Mouse (Mus musculus) limb, embryonic 13.5 days (tissue): ENCODE data around the gene Thbs3. TPM values are rescaled to one million over a fixed set of nuclear protein-coding genes. Genes with fewer than 3 reads are reported as not detected.

Source experiments
- ATAC-seq: fragments of 200-750 bp; cut with Nextera tagmentation; 2 replicates; pipeline ENCODE4 v1.8.0; 2017; ENCODE audit warnings: low read depth, moderate number of reproducible peaks, moderate TSS enrichment; ENCODE audit not compliant: low FRiP score
- H3K27ac ChIP-seq: fragments of 300-500 bp; sonication (generic); 2 replicates; pipeline ENCODE4 v1.5.1; 2015; ENCODE audit warnings: inconsistent platforms, mild to moderate bottlenecking, moderate library complexity
- H3K27me3 ChIP-seq: fragments of 300-500 bp; sonication (generic); 2 replicates; pipeline ENCODE4 v1.6.1; 2015; ENCODE audit warnings: mild to moderate bottlenecking, inconsistent platforms
- H3K36me3 ChIP-seq: fragments of 300-500 bp; sonication (generic); 2 replicates; pipeline ENCODE4 v1.6.1; 2015; ENCODE audit warnings: inconsistent platforms, mild to moderate bottlenecking, moderate library complexity
- H3K4me1 ChIP-seq: fragments of 300-500 bp; sonication (generic); 2 replicates; pipeline ENCODE4 v1.6.1; 2015; ENCODE audit warnings: inconsistent platforms
- H3K4me2 ChIP-seq: fragments of 300-500 bp; sonication (generic); replicated peaks from 2 replicates; pipeline ENCODE4 v1.6.1; 2015; ENCODE audit warnings: inconsistent platforms, mild to moderate bottlenecking, moderate library complexity
- H3K4me3 ChIP-seq: fragments of 300-500 bp; sonication (generic); 2 replicates; pipeline ENCODE4 v1.5.1; 2015; ENCODE audit warnings: moderate library complexity, mild to moderate bottlenecking, inconsistent platforms
- H3K9ac ChIP-seq: fragments of 300-500 bp; sonication (generic); 2 replicates; pipeline ENCODE4 v1.6.1; 2015; ENCODE audit warnings: mild to moderate bottlenecking, inconsistent platforms
- H3K9me3 ChIP-seq: fragments of 300-500 bp; sonication (generic); 2 replicates; pipeline ENCODE4 v1.6.1; 2016; ENCODE audit warnings: inconsistent platforms
- WGBS: fragments of 180-500 bp; shearing (Covaris S2); methylation state at CpG from one replicate; pipeline ENCODE4 v1.1.7; 2015; 5-methylcytosine and 5-hydroxymethylcytosine counted together
- microRNA counts: library from miRNA; unstranded; fragments of <30 nt; microRNA quantifications from one replicate; lab custom pipeline; 2016
- microRNA-seq: library from miRNA; unstranded; fragments of <30 nt; microRNA quantifications from one replicate; pipeline ENCODE4, GENCODE M21; 2016
- polyA plus RNA-seq: library from polyadenylated mRNA; unstranded; fragments of >200 nt; fragmentation: Nextera tagmentation; extraction: Ambion mirVana; gene quantifications from 2 replicates; pipeline ENCODE4 v1.2.1, GENCODE M21; 2015

Thbs3 gene
- polyA plus RNA-seq, 1 experiment from 2014 or later: 69.8 TPM

DNA sequence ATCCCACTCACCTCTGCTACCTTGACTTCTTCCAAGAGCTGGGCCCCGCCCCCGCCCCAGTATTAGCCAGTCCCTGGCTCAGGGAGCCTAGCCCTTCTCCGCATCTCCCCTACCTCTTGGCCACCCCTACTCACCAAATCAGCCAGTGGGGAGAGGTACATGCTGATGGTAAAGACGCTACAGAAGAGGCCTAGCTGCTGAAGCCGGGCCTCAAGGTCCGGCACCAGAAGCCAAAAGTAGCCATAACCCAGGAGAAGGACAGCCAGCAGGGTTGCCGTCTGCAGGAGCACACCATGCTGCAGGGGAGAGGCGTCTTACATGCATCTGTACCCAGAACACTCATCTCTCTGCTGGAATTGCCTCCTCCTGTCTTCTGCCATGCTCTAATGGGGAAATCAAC is 53.9 kb downstream of the Thbs3 start:
- ATAC-seq: no peak
- Histone ChIP-seq H3K4me1 (peaks cover 39% of the 10 kb centered on the region), H3K36me3 (peaks cover 25% of the 10 kb centered on the region), H3K27ac (peak overlapping the region; percentile 34; the same call in 1 of the 2 replicates), H3K4me3 (peak overlapping the region; percentile 60), H3K4me2 (peak overlapping the region; percentile 83), H3K9ac (peak overlapping the region; percentile 84), H3K27me3 (no peaks in the 10 kb centered on the region), H3K9me3 (no peaks in the 10 kb centered on the region)
- WGBS: 56% methylated on average over 8 of the region's 8 CpGs

DNA sequence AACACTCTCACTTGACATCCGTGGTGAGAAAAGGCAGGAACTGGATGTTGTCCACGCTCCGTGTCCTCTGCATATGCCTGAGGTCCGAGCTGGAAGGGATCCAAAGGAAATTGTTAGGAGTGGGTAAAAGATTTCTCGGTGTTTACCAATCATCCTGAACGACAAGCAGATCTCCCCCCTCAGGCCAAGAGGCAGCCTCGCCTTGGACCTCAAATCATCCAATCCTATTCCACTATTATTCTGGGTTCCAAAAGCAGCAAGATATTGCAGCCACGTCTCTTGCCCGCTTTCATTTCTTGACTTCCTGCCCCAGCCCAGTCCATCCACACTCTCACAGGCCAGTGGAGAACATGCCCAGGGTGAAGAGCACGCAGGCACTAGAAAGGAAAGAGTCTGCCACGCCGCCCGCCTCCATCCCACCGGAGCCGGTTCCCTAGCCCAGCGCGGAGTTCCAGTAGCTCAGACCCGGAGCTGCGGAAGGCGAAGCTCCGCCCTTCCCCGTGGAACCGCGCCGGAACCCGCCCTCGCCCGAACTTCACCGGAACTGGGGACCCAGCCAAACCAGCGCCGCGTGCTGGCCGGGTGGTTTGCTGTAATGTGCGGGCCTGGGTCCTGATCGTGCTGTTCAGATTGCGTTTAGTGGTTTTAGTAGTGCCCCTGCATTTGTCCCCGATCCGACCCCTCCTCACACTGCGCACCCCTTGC is 55.2 kb downstream of the Thbs3 start, which contains the start of gene Slc50a1:
Gene Slc50a1, minus strand, starts transcription at position 520 of the 705 bp plus-strand sequence.
- H3K27me3 ChIP-seq: no peaks in the 10 kb centered on the region
- peaks cover 39% of the 10 kb centered on the region for H3K4me1 ChIP-seq
- ATAC-seq: peak; percentile 49
- WGBS: 4% methylated on average over 39 of the region's 39 CpGs
- H3K4me2 ChIP-seq: peak within 1 kb of the TSS; percentile 83
- H3K9me3 ChIP-seq: no peaks in the 10 kb centered on the region
- H3K27ac ChIP-seq: peak within 1 kb of the TSS; percentile 88
- peaks cover 36% of the 10 kb centered on the region for H3K36me3 ChIP-seq
- H3K4me3 ChIP-seq: peak within 1 kb of the TSS; percentile 60
- H3K9ac ChIP-seq: peak within 1 kb of the TSS; percentile 84

- Histone ChIP-seq H3K27ac (peak overlapping the region; percentile 88; the same call in 1 of the 2 replicates), H3K9ac (peak overlapping the region; percentile 84), H3K9me3 (no peaks in the 10 kb centered on the region), H3K36me3 (peaks cover 43% of the 10 kb centered on the region), H3K4me1 (peaks cover 37% of the 10 kb centered on the region), H3K4me2 (peak overlapping the region; percentile 83), H3K4me3 (peak overlapping the region; percentile 60), H3K27me3 (no peaks in the 10 kb centered on the region)
- WGBS: 73% methylated on average over 6 of the region's 6 CpGs
- no peak for ATAC-seq
These were observed 55.9 kb downstream of the Thbs3 start for GRCm38 (mm10) chr3:89270891-89271290.

GRCm38 (mm10) chr3:89271760-89272159 is 56.8 kb downstream of the Thbs3 start:
- Histone ChIP-seq H3K36me3 (peaks cover 47% of the 10 kb centered on the region), H3K9ac (no peak overlapping the region), H3K27ac (no peak overlapping the region), H3K9me3 (no peaks in the 10 kb centered on the region), H3K27me3 (no peaks in the 10 kb centered on the region), H3K4me1 (peaks cover 40% of the 10 kb centered on the region), H3K4me3 (no peak overlapping the region), H3K4me2 (no peak overlapping the region)
- WGBS: 55% methylated on average over 6 of the region's 6 CpGs
- ATAC-seq: no peak

DNA sequence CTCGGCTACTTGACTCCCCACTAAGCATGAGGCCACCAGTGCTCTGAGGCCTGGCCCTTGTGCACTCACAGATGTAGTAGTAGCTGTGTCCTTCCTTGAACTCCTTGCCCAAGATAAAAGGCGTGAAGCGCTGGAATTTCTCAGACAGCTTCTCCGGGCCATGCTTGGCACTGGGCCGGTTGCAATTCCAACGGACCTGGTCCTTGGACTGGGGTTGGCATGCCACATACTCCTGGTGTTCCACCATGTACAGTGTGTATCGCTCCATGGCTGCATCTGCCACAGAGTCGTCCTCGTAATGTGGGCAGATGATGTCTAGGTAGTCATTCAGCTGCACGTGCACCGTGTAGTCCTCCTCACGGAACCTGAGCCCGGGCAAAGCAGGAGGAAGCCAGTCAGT is 61.1 kb downstream of the Thbs3 start:
- WGBS: 90% methylated on average over 13 of the region's 13 CpGs
- Histone ChIP-seq H3K27me3 (peaks cover 9% of the 10 kb centered on the region; the same call in 1 of the 2 replicates), H3K4me1 (peaks cover 45% of the 10 kb centered on the region), H3K36me3 (peaks cover 42% of the 10 kb centered on the region), H3K9me3 (no peaks in the 10 kb centered on the region), H3K27ac (no peak overlapping the region), H3K4me2 (peak overlapping the region; percentile 96), H3K9ac (no peak overlapping the region), H3K4me3 (no peak overlapping the region)
- ATAC-seq: no peak

MicroRNAs encoded within 50 kb of the gene (microRNA counts, 519-probe panel; counts per million panel counts)
- microRNA mmu-miR-92b (lab: Ali Mortazavi, UCI): not detected

Small RNA genes within 50 kb of the gene (microRNA-seq; reads per million reads assigned to microRNA genes)
- gene Mir92b: 255 reads per million, percentile 64 among the genes with 10 or more reads in this experiment

Other genes with a start within 250 kb of the Thbs3 start
- 30.9 and 32.7 TPM in 2 replicates for gene Rusc1, start 121.9 kb upstream of the Thbs3 start, polyA plus RNA-seq
- gene Gm43738, start 114.1 kb upstream of the Thbs3 start, polyA plus RNA-seq: not detected in 2 replicates
- 194 and 207 TPM in 2 replicates for gene Fdps, start 113.2 kb upstream of the Thbs3 start, polyA plus RNA-seq
- gene Pklr, start 79.0 kb upstream of the Thbs3 start, polyA plus RNA-seq: 0.33 and 0.68 TPM in 2 replicates
- 2.0 and 3.0 TPM in 2 replicates for gene Hcn3, start 55.0 kb upstream of the Thbs3 start, polyA plus RNA-seq
- gene Clk2, start 50.4 kb upstream of the Thbs3 start, polyA plus RNA-seq: 32.3 and 36.6 TPM in 2 replicates
- 115 and 119 TPM in 2 replicates for gene Scamp3, start 37.7 kb upstream of the Thbs3 start, polyA plus RNA-seq
- 34.0 and 35.2 TPM in 2 replicates for gene Fam189b, start 32.0 kb upstream of the Thbs3 start, polyA plus RNA-seq
- gene Gba, start 12.3 kb upstream of the Thbs3 start, polyA plus RNA-seq: 35.6 and 40.2 TPM in 2 replicates
- 202 and 205 TPM in 2 replicates for gene Mtx1, start 11.9 kb downstream of the Thbs3 start, polyA plus RNA-seq
- gene Muc1, start 13.9 kb downstream of the Thbs3 start, polyA plus RNA-seq: 0.64 and 1.1 TPM in 2 replicates
- gene Krtcap2, start 30.8 kb downstream of the Thbs3 start, polyA plus RNA-seq: 332 and 333 TPM in 2 replicates
- 6.1 and 6.8 TPM in 2 replicates for gene Trim46, start 31.1 kb downstream of the Thbs3 start, polyA plus RNA-seq
- gene Dpm3, start 44.2 kb downstream of the Thbs3 start, polyA plus RNA-seq: 120 and 126 TPM in 2 replicates
- 85.5 and 88.8 TPM in 2 replicates for gene Slc50a1, start 55.4 kb downstream of the Thbs3 start, polyA plus RNA-seq
- 44.0 and 46.2 TPM in 2 replicates for gene Efna1, start 66.0 kb downstream of the Thbs3 start, polyA plus RNA-seq
- 27.4 and 30.6 TPM in 2 replicates for gene Efna3, start 107.8 kb downstream of the Thbs3 start, polyA plus RNA-seq
- 49.0 and 51.6 TPM in 2 replicates for gene Efna4, start 122.8 kb downstream of the Thbs3 start, polyA plus RNA-seq
- gene Adam15, start 134.8 kb downstream of the Thbs3 start, polyA plus RNA-seq: 50.3 and 52.2 TPM in 2 replicates
- 0.27 and 0.34 TPM in 2 replicates for gene Dcst2, start 146.8 kb downstream of the Thbs3 start, polyA plus RNA-seq
- gene Dcst1, start 150.1 kb downstream of the Thbs3 start, polyA plus RNA-seq: 0.38 and 0.51 TPM in 2 replicates
- 1.1 and 2.0 TPM in 2 replicates for gene Zbtb7b, start 179.6 kb downstream of the Thbs3 start, polyA plus RNA-seq
- gene Lenep, start 187.6 kb downstream of the Thbs3 start, polyA plus RNA-seq: not detected in 2 replicates
- 27.1 and 28.2 TPM in 2 replicates for gene Flad1, start 196.7 kb downstream of the Thbs3 start, polyA plus RNA-seq
- gene Cks1b, start 203.2 kb downstream of the Thbs3 start, polyA plus RNA-seq: 508 and 542 TPM in 2 replicates
- gene Shc1, start 203.3 kb downstream of the Thbs3 start, polyA plus RNA-seq: 102 and 108 TPM in 2 replicates
- gene Pygo2, start 215.0 kb downstream of the Thbs3 start, polyA plus RNA-seq: 49.7 and 50.3 TPM in 2 replicates
- gene Pbxip1, start 221.5 kb downstream of the Thbs3 start, polyA plus RNA-seq: 34.1 and 35.2 TPM in 2 replicates
- gene Pmvk, start 239.4 kb downstream of the Thbs3 start, polyA plus RNA-seq: 59.9 and 60.4 TPM in 2 replicates